Mouse (Mus musculus) right cerebral cortex, postnatal 25 days (tissue): ENCODE measurements around the gene Ddx23.

Experiments
- DNase-seq: peaks from one replicate; pipeline ENCODE4 v3.0.0; 2022

The Ddx23 gene

GRCm38 (mm10) chr15:98606739-98607138 lies 56.0 kb downstream of the Ddx23 start:
- DNase-seq, result no peak

GRCm38 (mm10) chr15:98606051-98606536 lies 56.6 kb downstream of the Ddx23 start:
- no peak for DNase-seq

- no peak for DNase-seq
Measured at GRCm38 (mm10) chr15:98604041-98604575, 58.6 kb downstream of the Ddx23 start.

GRCm38 (mm10) chr15:98602921-98603458 lies 59.7 kb downstream of the Ddx23 start:
- DNase-seq, result no peak

GRCm38 (mm10) chr15:98602191-98602881 lies 60.4 kb downstream of the Ddx23 start:
- no peak for DNase-seq

GRCm38 (mm10) chr15:98601832-98602190 lies 60.9 kb downstream of the Ddx23 start:
- DNase-seq, result no peak

- no peak for DNase-seq
Measured at GRCm38 (mm10) chr15:98600036-98600709, 62.5 kb downstream of the Ddx23 start.

- DNase-seq, result no peak
Measured at GRCm38 (mm10) chr15:98596609-98597008, 66.1 kb downstream of the Ddx23 start.
